Mouse (Mus musculus) neural tube, embryonic 11.5 days (tissue): ENCODE data around the gene Cdkl3. TPM values are rescaled to one million over a fixed set of nuclear protein-coding genes. Genes with fewer than 3 reads are reported as not detected.

Source experiments
- ATAC-seq: fragments of 200-750 bp; cut with Nextera tagmentation; 2 replicates; pipeline ENCODE4 v1.8.0; 2017; ENCODE audit warnings: moderate number of reproducible peaks, mild to moderate bottlenecking, moderate TSS enrichment, moderate library complexity; ENCODE audit not compliant: insufficient read depth, low FRiP score, low TSS enrichment
- DNase-seq: peaks from one replicate; pipeline ENCODE4 v3.0.0-alpha.2; 2015; ENCODE audit warnings: low spot score
- H3K27ac ChIP-seq: fragments of 300-500 bp; sonication (generic); 2 replicates; pipeline ENCODE4 v1.5.1; 2014; ENCODE audit warnings: low read depth, mild to moderate bottlenecking, low read length
- H3K27me3 ChIP-seq: fragments of 300-500 bp; sonication (generic); 2 replicates; pipeline ENCODE4 v1.6.1; 2014; ENCODE audit warnings: mild to moderate bottlenecking, low read length, mixed read lengths; ENCODE audit not compliant: control insufficient read depth, insufficient read depth
- H3K36me3 ChIP-seq: fragments of 300-500 bp; sonication (generic); 2 replicates; pipeline ENCODE4 v1.6.1; 2014; ENCODE audit warnings: mild to moderate bottlenecking, low read length, moderate library complexity, mixed read lengths; ENCODE audit not compliant: control insufficient read depth, insufficient read depth
- H3K4me1 ChIP-seq: fragments of 300-500 bp; sonication (generic); 2 replicates; pipeline ENCODE4 v1.6.1; 2014; ENCODE audit warnings: low read length, mixed read lengths; ENCODE audit not compliant: control insufficient read depth, insufficient read depth
- H3K4me2 ChIP-seq: fragments of 300-500 bp; sonication (generic); 2 replicates; pipeline ENCODE4 v1.6.1; 2014; ENCODE audit warnings: low read depth, mild to moderate bottlenecking, moderate library complexity
- H3K4me3 ChIP-seq: fragments of 300-500 bp; sonication (generic); 2 replicates; pipeline ENCODE4 v1.5.1; 2014; ENCODE audit warnings: low read depth, low read length
- H3K9ac ChIP-seq: fragments of 300-500 bp; sonication (generic); 2 replicates; pipeline ENCODE4 v1.6.1; 2014; ENCODE audit warnings: mild to moderate bottlenecking, low read length
- H3K9me3 ChIP-seq: fragments of 300-500 bp; sonication (generic); 2 replicates; pipeline ENCODE4 v1.6.1; 2016; ENCODE audit warnings: low read length; ENCODE audit not compliant: control insufficient read depth
- WGBS: fragments of 180-500 bp; shearing (Covaris S2); extraction: QIAGEN DNeasy Blood & Tissue Kit; methylation state at CpG from one replicate; pipeline ENCODE4 v1.1.7; 2014; 5-methylcytosine and 5-hydroxymethylcytosine counted together
- polyA plus RNA-seq: library from polyadenylated mRNA; unstranded; fragments of >200 nt; fragmentation: Nextera tagmentation; extraction: Ambion mirVana; gene quantifications from 2 replicates; pipeline ENCODE4 v1.2.1, GENCODE M21; 2014

Gene Cdkl3
- polyA plus RNA-seq, 1 experiment from 2014 or later, result 12.3 TPM

- H3K4me3 ChIP-seq, result no peak overlapping the region
- H3K27ac ChIP-seq, result no peak overlapping the region
- no peaks in the 10 kb centered on the region for H3K27me3 ChIP-seq
- no peaks in the 10 kb centered on the region for H3K9me3 ChIP-seq
- no peak overlapping the region for H3K9ac ChIP-seq
- no peak overlapping the region for H3K4me2 ChIP-seq
- no peaks in the 10 kb centered on the region for H3K36me3 ChIP-seq
- WGBS, result 54% methylated on average over 3 of the region's 3 CpGs
- DNase-seq (no peak), ATAC-seq (no peak)
- no peaks in the 10 kb centered on the region for H3K4me1 ChIP-seq
Observed at GRCm38 (mm10) chr11:52037659-52038058, 33.6 kb downstream of the Cdkl3 start.

- no peak overlapping the region for H3K27ac ChIP-seq
- H3K4me3 ChIP-seq, result no peak overlapping the region
- no peak overlapping the region for H3K4me2 ChIP-seq
- ATAC-seq (no peak), DNase-seq (no peak)
- WGBS, result 86% methylated on average over 3 of the region's 3 CpGs
- no peak overlapping the region for H3K9ac ChIP-seq
- no peaks in the 10 kb centered on the region for H3K9me3 ChIP-seq
- H3K4me1 ChIP-seq, result no peaks in the 10 kb centered on the region
- H3K27me3 ChIP-seq, result no peaks in the 10 kb centered on the region
- H3K36me3 ChIP-seq, result no peaks in the 10 kb centered on the region
Observed at GRCm38 (mm10) chr11:52043224-52043623, 39.2 kb downstream of the Cdkl3 start.

- Histone ChIP-seq H3K27ac (no peak overlapping the region), H3K9ac (no peak overlapping the region), H3K4me3 (no peak overlapping the region), H3K4me1 (no peaks in the 10 kb centered on the region), H3K36me3 (no peaks in the 10 kb centered on the region), H3K4me2 (no peak overlapping the region), H3K9me3 (no peaks in the 10 kb centered on the region), H3K27me3 (no peaks in the 10 kb centered on the region)
- DNase-seq (no peak), ATAC-seq (no peak)
Observed at GRCm38 (mm10) chr11:52044156-52044555, 40.1 kb downstream of the Cdkl3 start.

GRCm38 (mm10) chr11:52046446-52047165 is 42.6 kb downstream of the Cdkl3 start:
- no peaks in the 10 kb centered on the region for H3K9me3 ChIP-seq
- H3K4me3 ChIP-seq, result no peak overlapping the region
- H3K4me2 ChIP-seq, result no peak overlapping the region
- no peaks in the 10 kb centered on the region for H3K27me3 ChIP-seq
- DNase-seq (no peak), ATAC-seq (no peak)
- no peak overlapping the region for H3K27ac ChIP-seq
- no peaks in the 10 kb centered on the region for H3K36me3 ChIP-seq
- 27% methylated on average over 4 of the region's 4 CpGs for WGBS
- no peak overlapping the region for H3K9ac ChIP-seq
- H3K4me1 ChIP-seq, result no peaks in the 10 kb centered on the region

GRCm38 (mm10) chr11:52053371-52053770 is 49.4 kb downstream of the Cdkl3 start:
- Histone ChIP-seq H3K9me3 (no peaks in the 10 kb centered on the region), H3K4me2 (no peak overlapping the region), H3K27me3 (no peaks in the 10 kb centered on the region), H3K4me3 (no peak overlapping the region), H3K9ac (no peak overlapping the region), H3K36me3 (no peaks in the 10 kb centered on the region), H3K27ac (no peak overlapping the region), H3K4me1 (no peaks in the 10 kb centered on the region)
- ATAC-seq (no peak), DNase-seq (no peak)
- WGBS, result 87% methylated on average over 6 of the region's 6 CpGs

GRCm38 (mm10) chr11:52054728-52055127 is 50.7 kb downstream of the Cdkl3 start:
- no peak overlapping the region for H3K27ac ChIP-seq
- no peak for ATAC-seq
- WGBS, result 86% methylated on average over 3 of the region's 3 CpGs

GRCm38 (mm10) chr11:52056198-52056597 is 52.2 kb downstream of the Cdkl3 start:
- no peak overlapping the region for H3K4me3 ChIP-seq
- H3K9ac ChIP-seq, result no peak overlapping the region
- H3K36me3 ChIP-seq, result no peaks in the 10 kb centered on the region
- no peaks in the 10 kb centered on the region for H3K4me1 ChIP-seq
- no peak overlapping the region for H3K27ac ChIP-seq
- 84% methylated on average over 5 of the region's 5 CpGs for WGBS
- no peaks in the 10 kb centered on the region for H3K9me3 ChIP-seq
- DNase-seq, result no peak
- ATAC-seq, result no peak
- H3K4me2 ChIP-seq, result no peak overlapping the region
- no peaks in the 10 kb centered on the region for H3K27me3 ChIP-seq

More at GRCm38 (mm10) chr11:52054728-52055127, 50.7 kb downstream of the Cdkl3 start:
- H3K4me2 ChIP-seq, result no peak overlapping the region
- no peak for DNase-seq
- no peaks in the 10 kb centered on the region for H3K9me3 ChIP-seq
- no peaks in the 10 kb centered on the region for H3K4me1 ChIP-seq
- H3K9ac ChIP-seq, result no peak overlapping the region
- no peaks in the 10 kb centered on the region for H3K27me3 ChIP-seq
- H3K4me3 ChIP-seq, result no peak overlapping the region
- no peaks in the 10 kb centered on the region for H3K36me3 ChIP-seq

GRCm38 (mm10) chr11:52059001-52059400 is 55.0 kb downstream of the Cdkl3 start:
- no peak for ATAC-seq
- Histone ChIP-seq H3K9me3 (no peaks in the 10 kb centered on the region), H3K36me3 (no peaks in the 10 kb centered on the region), H3K4me1 (no peaks in the 10 kb centered on the region), H3K4me3 (no peak overlapping the region), H3K4me2 (no peak overlapping the region), H3K27me3 (no peaks in the 10 kb centered on the region), H3K27ac (no peak overlapping the region), H3K9ac (no peak overlapping the region)
- DNase-seq, result no peak
- 75% methylated on average over 5 of the region's 5 CpGs for WGBS

GRCm38 (mm10) chr11:52060315-52060714 is 56.3 kb downstream of the Cdkl3 start:
- H3K4me2 ChIP-seq, result no peak overlapping the region
- no peak overlapping the region for H3K9ac ChIP-seq
- H3K9me3 ChIP-seq, result no peaks in the 10 kb centered on the region
- WGBS, result 88% methylated on average over 4 of the region's 4 CpGs
- H3K4me1 ChIP-seq, result no peaks in the 10 kb centered on the region
- ATAC-seq, result no peak
- no peak overlapping the region for H3K4me3 ChIP-seq
- DNase-seq, result no peak
- no peak overlapping the region for H3K27ac ChIP-seq
- no peaks in the 10 kb centered on the region for H3K36me3 ChIP-seq
- H3K27me3 ChIP-seq, result no peaks in the 10 kb centered on the region
